Mouse (Mus musculus): ENCODE measurements at regions not wholly inside any gene's neighbourhood (a gene's known extent, or its start where the extent isn't known, plus 50 kb on each side); places are given as distances from the start of the nearest gene placed in this dataset.

DNA sequence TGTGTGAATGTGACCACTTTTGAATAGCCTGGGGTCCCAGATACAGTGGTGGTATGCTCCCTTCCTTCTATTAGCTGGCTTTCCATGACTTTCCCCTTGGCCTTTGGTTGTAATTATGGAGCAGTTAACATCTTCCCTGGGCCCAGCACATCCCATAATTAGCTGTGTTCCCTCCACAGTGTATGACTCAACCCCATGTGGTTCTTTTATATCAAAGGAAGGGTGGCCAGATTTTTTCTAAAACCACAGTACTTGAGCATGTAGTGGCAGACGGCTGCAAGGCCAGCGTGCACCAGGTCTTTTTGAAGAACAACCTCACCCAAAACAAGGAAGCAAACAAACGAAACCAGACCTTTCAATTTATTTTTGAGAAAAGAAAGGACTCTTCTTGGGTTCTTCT, 235.8 kb downstream of the Gm7489 start:
- TF ChIP-seq CTCF (IDR thresholded peaks at IDR 0.05; ENCODE audit: low read depth) = no peak
- no peak for TF ChIP-seq EP300 (IDR thresholded peaks at IDR 0.05; ENCODE audit: low read depth)
